Mouse (Mus musculus): ENCODE data around the gene Golga2. TPM values are rescaled to one million over a fixed set of nuclear protein-coding genes. Genes with fewer than 3 reads are reported as not detected.

Golga2 gene
- polyA plus RNA-seq (2012; fragmentation: generic; extraction: Trizol), result 10 to 100 TPM; 10.8 to 45.3 TPM

GRCm38 (mm10) chr2:32287334-32287840 lies at the start of gene Golga2:
Gene Golga2, plus strand, starts transcription at chr2:32287384.

GRCm38 (mm10) chr2:32259657-32260417 lies 27.3 kb upstream of the Golga2 start, which contains the start of gene Uck1:
Gene Uck1, minus strand, starts transcription at chr2:32260159.

GRCm38 (mm10) chr2:32287923-32288367 lies 761 bp downstream of the Golga2 start, which contains the start of gene Swi5:
Gene Swi5, minus strand, starts transcription at chr2:32288075.

GRCm38 (mm10) chr2:32352151-32353006 lies 65.2 kb downstream of the Golga2 start, which contains the start of gene Ciz1:
Gene Ciz1, plus strand, starts transcription at chr2:32352327.

GRCm38 (mm10) chr2:32353007-32353542 lies 65.9 kb downstream of the Golga2 start, which contains the start of gene Dnm1:
Gene Dnm1, minus strand, starts transcription at chr2:32353338.

Other genes starting within 250 kb of the Golga2 start
- gene Fam78a, start 202.5 kb upstream of the Golga2 start, polyA plus RNA-seq (2012; fragmentation: generic; extraction: Trizol), result under 1 TPM in 1 of 2 experiments, not detected in 1; 0.06 TPM
- gene Plpp7, start 191.9 kb upstream of the Golga2 start, polyA plus RNA-seq (2012; fragmentation: generic; extraction: Trizol), result 1 to 10 TPM in 1 of 2 experiments, under 1 TPM in 1; 0.05 to 2.7 TPM
- 10 to 100 TPM in 1 of 2 experiments, 1 to 10 TPM in 1; 8.5 to 44.9 TPM for gene Prrc2b, start 136.3 kb upstream of the Golga2 start, polyA plus RNA-seq (2012; fragmentation: generic; extraction: Trizol)
- 10 to 100 TPM in 1 of 2 experiments, 1 to 10 TPM in 1; 7.1 to 30.3 TPM for gene Pomt1, start 50.8 kb upstream of the Golga2 start, polyA plus RNA-seq (2012; fragmentation: generic; extraction: Trizol)
- 10 to 100 TPM; 18.1 to 28.4 TPM for gene Uck1, start 27.2 kb upstream of the Golga2 start, polyA plus RNA-seq (2012; fragmentation: generic; extraction: Trizol)
- gene Swi5, start 691 bp downstream of the Golga2 start, polyA plus RNA-seq (2012; fragmentation: generic; extraction: Trizol), result 100 to 1,000 TPM; 179 to 326 TPM
- gene Ciz1, start 64.9 kb downstream of the Golga2 start, polyA plus RNA-seq (2012; fragmentation: generic; extraction: Trizol), result 10 to 100 TPM; 26.7 to 61.5 TPM
- gene Dnm1, start 66.0 kb downstream of the Golga2 start, polyA plus RNA-seq (2012; fragmentation: generic; extraction: Trizol), result 100 to 1,000 TPM; 103 to 164 TPM
- gene 1110008P14Rik, start 94.6 kb downstream of the Golga2 start, polyA plus RNA-seq (2012; fragmentation: generic; extraction: Trizol), result 100 to 1,000 TPM in 1 of 2 experiments, 10 to 100 TPM in 1; 91.3 to 245 TPM
- gene Lcn2, start 100.9 kb downstream of the Golga2 start, polyA plus RNA-seq (2012; fragmentation: generic; extraction: Trizol), result under 1 TPM in 1 of 2 experiments, not detected in 1; 0.08 TPM
- 10 to 100 TPM; 16.4 to 39.5 TPM for gene Ptges2, start 108.5 kb downstream of the Golga2 start, polyA plus RNA-seq (2012; fragmentation: generic; extraction: Trizol)
- gene Naif1, start 163.1 kb downstream of the Golga2 start, polyA plus RNA-seq (2012; fragmentation: generic; extraction: Trizol), result 1 to 10 TPM; 1.1 to 4.0 TPM
- 1 to 10 TPM; 3.3 to 3.4 TPM for gene Slc25a25, start 164.1 kb downstream of the Golga2 start, polyA plus RNA-seq (2012; fragmentation: generic; extraction: Trizol)
- 10 to 100 TPM in 1 of 2 experiments, 1 to 10 TPM in 1; 1.3 to 21.5 TPM for gene Fam102a, start 247.9 kb downstream of the Golga2 start, polyA plus RNA-seq (2012; fragmentation: generic; extraction: Trizol)